ENCODE assay signal across 23 mouse cellular contexts in genomic region chr12:89791829-89792228, GRCm38 (mm10).
"Had no signal": no experiment of that assay in that cellular context is flagged by ENCODE, and none has a peak within 500 bp of the region (broad histone marks: within the 10 kb centered on the region; RNA-seq: fewer than 3 reads in every experiment).

No protein-coding gene starts in this region.

- H3K36me3 ChIP-seq: heart, embryonic 10.5 days; heart, embryonic 12.5 days; hindbrain, embryonic 10.5 days; hindbrain, embryonic 12.5 days; intestine, embryonic 15.5 days; limb, embryonic 10.5 days; limb, embryonic 12.5 days; liver, embryonic 13.5 days; liver, embryonic 15.5 days had no signal

- H3K4me1 ChIP-seq: heart, embryonic 10.5 days; heart, embryonic 12.5 days; hindbrain, embryonic 10.5 days; hindbrain, embryonic 12.5 days; intestine, embryonic 15.5 days; limb, embryonic 10.5 days; limb, embryonic 12.5 days; liver, embryonic 13.5 days; liver, embryonic 15.5 days had no signal

- H3K27ac ChIP-seq: gastrocnemius, adult 2 months; heart, embryonic 10.5 days; hindbrain, embryonic 10.5 days; hindbrain, embryonic 12.5 days; hindbrain, embryonic 14.5 days; intestine, embryonic 15.5 days; layer of hippocampus, adult 2 months; limb, embryonic 10.5 days; limb, embryonic 12.5 days; liver, embryonic 13.5 days; liver, embryonic 15.5 days had no signal

- H3K4me3 ChIP-seq: gastrocnemius, adult 2 months; heart, embryonic 10.5 days; heart, embryonic 12.5 days; hindbrain, embryonic 10.5 days; hindbrain, embryonic 12.5 days; intestine, embryonic 15.5 days; layer of hippocampus, adult 2 months; limb, embryonic 10.5 days; limb, embryonic 12.5 days; liver, embryonic 13.5 days; liver, embryonic 15.5 days had no signal

- DNase-seq: gastrocnemius, adult 2 months; gastrocnemius, postnatal 10 days; gastrocnemius, postnatal 25 days; heart, adult 18-20 months; heart, postnatal 10 days; heart, postnatal 4 days; kidney, adult 18-20 months; kidney, adult 8-10 months; kidney, postnatal 10 days; kidney, postnatal 25 days; kidney, postnatal 4 days; liver; liver, embryonic 13.5 days had no signal

- H3K27me3 ChIP-seq: heart, embryonic 12.5 days; hindbrain, embryonic 12.5 days; intestine, embryonic 15.5 days; limb, embryonic 12.5 days; liver, embryonic 13.5 days; liver, embryonic 15.5 days had no signal
